Mouse (Mus musculus): ENCODE measurements around the gene Ppm1n.

DNA sequence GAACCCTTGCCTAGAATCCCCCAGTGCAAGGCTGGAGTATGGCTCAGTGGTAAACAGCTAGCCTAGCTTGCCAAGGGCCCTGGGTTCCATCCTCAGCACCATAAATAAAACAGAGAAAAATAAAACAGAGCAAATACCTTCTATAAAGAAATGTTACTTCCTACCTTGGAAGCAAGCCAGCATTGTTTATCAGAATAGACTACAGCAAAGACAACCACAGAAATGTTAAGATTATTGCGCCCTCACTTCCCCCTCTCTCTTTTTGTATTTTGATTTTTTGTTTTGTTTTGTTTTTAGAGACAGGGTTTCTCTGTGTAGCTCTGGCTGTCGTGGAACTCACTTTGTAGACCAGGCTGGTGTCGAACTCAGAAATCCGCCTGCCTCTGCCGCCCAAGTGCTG is 17.9 kb upstream of the Ppm1n start:
- TF ChIP-seq CTCF (IDR thresholded peaks at IDR 0.05; ENCODE audit: low read depth) = no peak
- no peak for TF ChIP-seq EP300 (IDR thresholded peaks at IDR 0.05; ENCODE audit: low read depth)

Data from liver, postnatal 0 days (tissue).